Mouse (Mus musculus) hematopoietic stem cell, adult 5-6 weeks (primary cell): ENCODE data around the gene Rfpl4. TPM values are rescaled to one million over a fixed set of nuclear protein-coding genes. Genes with fewer than 3 reads are reported as not detected.

ENCODE experiments used
- total RNA-seq: library from RNA; stranded (forward); fragments of 172-1452, 232-1000 nt; gene quantifications from 2 replicates; pipeline ENCODE4 v1.2.3, GENCODE M21; 2017

Gene Rfpl4
- total RNA-seq, 1 experiment from 2014 or later, result not detected

Other genes starting within 250 kb of the Rfpl4 start
- gene Isoc2b, start 246.7 kb downstream of the Rfpl4 start, total RNA-seq, result 59.8 and 69.7 TPM in 2 replicates
- 7.1 and 9.0 TPM in 2 replicates for gene Isoc2a, start 239.8 kb downstream of the Rfpl4 start, total RNA-seq
- not detected in 2 replicates for gene Gm36210, start 210.4 kb downstream of the Rfpl4 start, total RNA-seq
- gene Zfp628, start 201.7 kb downstream of the Rfpl4 start, total RNA-seq, result 2.2 and 3.2 TPM in 2 replicates
- gene Nat14, start 194.9 kb downstream of the Rfpl4 start, total RNA-seq, result not detected in 2 replicates
- gene Ssc5d, start 191.2 kb downstream of the Rfpl4 start, total RNA-seq, result not detected in 2 replicates
- gene Sbk2, start 152.5 kb downstream of the Rfpl4 start, total RNA-seq, result not detected in 2 replicates
- gene Sbk3, start 145.8 kb downstream of the Rfpl4 start, total RNA-seq, result not detected in 2 replicates
- gene Zfp579, start 120.8 kb downstream of the Rfpl4 start, total RNA-seq, result 5.7 and 6.6 TPM in 2 replicates
- 3.0 and 12.6 TPM in 2 replicates for gene Zfp524, start 102.5 kb downstream of the Rfpl4 start, total RNA-seq
- 25.6 and 32.0 TPM in 2 replicates for gene Fiz1, start 102.3 kb downstream of the Rfpl4 start, total RNA-seq
- gene Gm44973, start 101.5 kb downstream of the Rfpl4 start, total RNA-seq, result 0.31 TPM in 1 of 2 replicates, not detected in the other
- gene Zfp865, start 96.6 kb downstream of the Rfpl4 start, total RNA-seq, result 13.9 and 14.0 TPM in 2 replicates
- gene Ccdc106, start 96.4 kb downstream of the Rfpl4 start, total RNA-seq, result not detected in 2 replicates
- gene 4632433K11Rik, start 82.8 kb downstream of the Rfpl4 start, total RNA-seq, result 1.3 TPM in 1 of 2 replicates, not detected in the other
- 3.9 and 5.9 TPM in 2 replicates for gene Zfp784, start 78.5 kb downstream of the Rfpl4 start, total RNA-seq
- gene Zfp580, start 65.4 kb downstream of the Rfpl4 start, total RNA-seq, result 2.1 and 2.4 TPM in 2 replicates
- 229 and 261 TPM in 2 replicates for gene U2af2, start 54.8 kb downstream of the Rfpl4 start, total RNA-seq
- 25.7 and 38.2 TPM in 2 replicates for gene Epn1, start 36.7 kb downstream of the Rfpl4 start, total RNA-seq
- gene Rasl2-9, start 9.0 kb upstream of the Rfpl4 start, total RNA-seq, result not detected in 2 replicates
- not detected in 2 replicates for gene Vmn1r55, start 32.7 kb upstream of the Rfpl4 start, total RNA-seq
- not detected in 2 replicates for gene Vmn1r56, start 79.8 kb upstream of the Rfpl4 start, total RNA-seq
- gene Vmn1r57, start 101.5 kb upstream of the Rfpl4 start, total RNA-seq, result not detected in 2 replicates
- gene Gm5065, start 233.6 kb upstream of the Rfpl4 start, total RNA-seq, result not detected in 2 replicates
- gene Nlrp2, start 234.1 kb upstream of the Rfpl4 start, total RNA-seq, result not detected in 2 replicates